Mouse (Mus musculus) stomach, postnatal 0 days (tissue): ENCODE results near the gene Ttc34. TPM values are rescaled to one million over a fixed set of nuclear protein-coding genes. Genes with fewer than 3 reads are reported as not detected.

Source experiments
- ATAC-seq: fragments of 200-750 bp; cut with Nextera tagmentation; 2 replicates; pipeline ENCODE4 v1.8.0; 2017; ENCODE audit not compliant: low FRiP score, low TSS enrichment
- DNase-seq: peaks from one replicate; pipeline ENCODE4 v3.0.0-alpha.2; 2016; ENCODE audit warnings: low spot score
- H3K27ac ChIP-seq: fragments of 300-500 bp; sonication (generic); replicated peaks from 2 replicates; pipeline ENCODE4 v1.5.1; 2014; ENCODE audit warnings: mild to moderate bottlenecking, control low read depth
- H3K27me3 ChIP-seq: fragments of 300-500 bp; sonication (generic); 2 replicates; pipeline ENCODE4 v1.6.1; 2014; ENCODE audit warnings: low read length; ENCODE audit not compliant: control insufficient read depth, insufficient read depth
- H3K36me3 ChIP-seq: fragments of 300-500 bp; sonication (generic); 2 replicates; pipeline ENCODE4 v1.6.1; 2014; ENCODE audit warnings: low read length, mixed read lengths; ENCODE audit not compliant: control insufficient read depth, insufficient read depth
- H3K4me1 ChIP-seq: fragments of 300-500 bp; sonication (generic); replicated peaks from 2 replicates; pipeline ENCODE4 v1.6.1; 2014; ENCODE audit warnings: antibody characterized with exemption; ENCODE audit not compliant: control insufficient read depth, insufficient read depth
- H3K4me2 ChIP-seq: fragments of 300-500 bp; sonication (generic); replicated peaks from 2 replicates; pipeline ENCODE4 v1.6.1; 2014; ENCODE audit warnings: low read depth, mild to moderate bottlenecking, control low read depth, moderate library complexity
- H3K4me3 ChIP-seq: fragments of 300-500 bp; sonication (generic); 2 replicates; pipeline ENCODE4 v1.5.1; 2014; ENCODE audit warnings: low read depth, low read length, control low read depth
- H3K9ac ChIP-seq: fragments of 300-500 bp; sonication (generic); 2 replicates; pipeline ENCODE4 v1.6.1; 2014; ENCODE audit warnings: mild to moderate bottlenecking, low read length, control low read depth, mixed read lengths
- H3K9me3 ChIP-seq: fragments of 300-500 bp; sonication (generic); 2 replicates; pipeline ENCODE4 v1.6.1; 2016; ENCODE audit warnings: low read length; ENCODE audit not compliant: control insufficient read depth
- CTCF ChIP-seq: IDR thresholded peaks from 2 replicates; pipeline ENCODE4 v1.5.1; 2016; ENCODE audit warnings: antibody characterized with exemption, low read depth, mild to moderate bottlenecking, moderate library complexity
- EP300 ChIP-seq: optimal IDR thresholded peaks from 2 replicates; pipeline ENCODE3; 2016; ENCODE audit warnings: antibody characterized with exemption
- WGBS: fragments of 180-500 bp; shearing (Covaris S2); extraction: QIAGEN DNeasy Blood & Tissue Kit; methylation state at CpG from one replicate; pipeline ENCODE4 v1.1.7; 2014; 5-methylcytosine and 5-hydroxymethylcytosine counted together
- polyA plus RNA-seq: library from polyadenylated mRNA; unstranded; fragments of >200 nt; fragmentation: Nextera tagmentation; extraction: Ambion mirVana; gene quantifications from 2 replicates; pipeline ENCODE4 v1.2.1, GENCODE M21; 2015

The Ttc34 gene
- polyA plus RNA-seq, 1 experiment from 2014 or later = 0.10 TPM

- DNase-seq (peak; percentile 89), ATAC-seq (peak; percentile 76)
- no peak overlapping the region for H3K9ac ChIP-seq
- H3K9me3 ChIP-seq = no peaks in the 10 kb centered on the region
- H3K4me2 ChIP-seq = peak overlapping the region; percentile 25; the same call in 1 of the 2 replicates
- no peak overlapping the region for H3K4me3 ChIP-seq
- no peaks in the 10 kb centered on the region for H3K36me3 ChIP-seq
- peaks cover 2% of the 10 kb centered on the region for H3K4me1 ChIP-seq
- no peaks in the 10 kb centered on the region for H3K27me3 ChIP-seq
- peak overlapping the region; percentile 24; the same call in 1 of the 2 replicates for H3K27ac ChIP-seq
- 25% methylated on average over 17 of the region's 17 CpGs for WGBS
- TF ChIP-seq EP300 (no peak), CTCF (peak; percentile 90)
Observed at GRCm38 (mm10) chr4:154907833-154908232, 70.6 kb downstream of the Ttc34 start.

- no peaks in the 10 kb centered on the region for H3K9me3 ChIP-seq
- TF ChIP-seq CTCF (no peak), EP300 (no peak)
- 88% methylated on average over 5 of the region's 5 CpGs for WGBS
- H3K27me3 ChIP-seq = no peaks in the 10 kb centered on the region
- ATAC-seq (no peak), DNase-seq (no peak)
- H3K4me3 ChIP-seq = no peak overlapping the region
- H3K4me2 ChIP-seq = no peak overlapping the region
- no peaks in the 10 kb centered on the region for H3K36me3 ChIP-seq
- no peak overlapping the region for H3K9ac ChIP-seq
- H3K27ac ChIP-seq = no peak overlapping the region
- peaks cover 2% of the 10 kb centered on the region for H3K4me1 ChIP-seq
Observed at GRCm38 (mm10) chr4:154908490-154908889, 71.2 kb downstream of the Ttc34 start.

GRCm38 (mm10) chr4:154910606-154911522 is 73.6 kb downstream of the Ttc34 start:
- Histone ChIP-seq H3K9me3 (no peaks in the 10 kb centered on the region), H3K36me3 (no peaks in the 10 kb centered on the region), H3K4me3 (no peak overlapping the region), H3K27ac (peak overlapping the region; percentile 63), H3K9ac (peak overlapping the region; percentile 18; the same call in 1 of the 2 replicates), H3K27me3 (no peaks in the 10 kb centered on the region), H3K4me2 (peak overlapping the region; percentile 18; the same call in 1 of the 2 replicates), H3K4me1 (peaks cover 2% of the 10 kb centered on the region; the same call in 1 of the 2 replicates)
- DNase-seq = no peak
- peak; percentile 67 for ATAC-seq
- 20% methylated on average over 15 of the region's 15 CpGs for WGBS
- TF ChIP-seq EP300 = no peak
- no peak for TF ChIP-seq CTCF

GRCm38 (mm10) chr4:154911644-154912043 is 74.4 kb downstream of the Ttc34 start:
- no peak overlapping the region for H3K9ac ChIP-seq
- ATAC-seq (peak; percentile 39), DNase-seq (peak; percentile 46)
- no peak overlapping the region for H3K4me2 ChIP-seq
- no peak for TF ChIP-seq EP300
- no peak for TF ChIP-seq CTCF
- peak overlapping the region; percentile 63 for H3K27ac ChIP-seq
- H3K4me1 ChIP-seq = peaks cover 2% of the 10 kb centered on the region; the same call in 1 of the 2 replicates
- no peaks in the 10 kb centered on the region for H3K9me3 ChIP-seq
- H3K4me3 ChIP-seq = no peak overlapping the region
- no peaks in the 10 kb centered on the region for H3K27me3 ChIP-seq
- 43% methylated on average over 2 of the region's 2 CpGs for WGBS
- H3K36me3 ChIP-seq = no peaks in the 10 kb centered on the region

GRCm38 (mm10) chr4:154913845-154914244 is 76.6 kb downstream of the Ttc34 start:
- WGBS = 95% methylated on average over 3 of the region's 3 CpGs
- no peak overlapping the region for H3K4me2 ChIP-seq
- H3K4me3 ChIP-seq = no peak overlapping the region
- ATAC-seq (no peak), DNase-seq (no peak)
- H3K36me3 ChIP-seq = no peaks in the 10 kb centered on the region; the same call in 1 of the 2 replicates
- TF ChIP-seq CTCF (no peak), EP300 (no peak)
- H3K27me3 ChIP-seq = no peaks in the 10 kb centered on the region
- no peaks in the 10 kb centered on the region for H3K9me3 ChIP-seq
- no peak overlapping the region for H3K9ac ChIP-seq
- peaks cover 2% of the 10 kb centered on the region; the same call in 1 of the 2 replicates for H3K4me1 ChIP-seq
- no peak overlapping the region for H3K27ac ChIP-seq

- no peak overlapping the region for H3K9ac ChIP-seq
- 96% methylated on average over 4 of the region's 4 CpGs for WGBS
- no peak overlapping the region for H3K27ac ChIP-seq
- no peak overlapping the region for H3K4me2 ChIP-seq
- no peak overlapping the region for H3K4me3 ChIP-seq
- H3K4me1 ChIP-seq = peaks cover 2% of the 10 kb centered on the region; the same call in 1 of the 2 replicates
- no peaks in the 10 kb centered on the region; the same call in 1 of the 2 replicates for H3K36me3 ChIP-seq
- H3K27me3 ChIP-seq = no peaks in the 10 kb centered on the region
- H3K9me3 ChIP-seq = no peaks in the 10 kb centered on the region
- ATAC-seq (no peak), DNase-seq (no peak)
- TF ChIP-seq CTCF (no peak), EP300 (no peak)
Observed at GRCm38 (mm10) chr4:154914252-154914651, 77.0 kb downstream of the Ttc34 start.
